Mouse (Mus musculus) testis, adult 2 months (tissue): Measurements from ENCODE around the gene Kirrel2.

ENCODE experiments used
- CTCF ChIP-seq: fragments of 200-500 bp; IDR thresholded peaks from 2 replicates; pipeline ENCODE4 v1.5.1; 2012; ENCODE audit warnings: low read depth, mild to moderate bottlenecking, inconsistent platforms, low read length, moderate library complexity; ENCODE audit not compliant: control insufficient read depth, insufficient read depth, insufficient replicate concordance
- POLR2A ChIP-seq: fragments of 200-500 bp; IDR thresholded peaks from 2 replicates; pipeline ENCODE4 v1.6.1; 2012; ENCODE audit warnings: low read depth, mild to moderate bottlenecking, inconsistent platforms, low read length, moderate library complexity; ENCODE audit not compliant: control insufficient read depth

DNA sequence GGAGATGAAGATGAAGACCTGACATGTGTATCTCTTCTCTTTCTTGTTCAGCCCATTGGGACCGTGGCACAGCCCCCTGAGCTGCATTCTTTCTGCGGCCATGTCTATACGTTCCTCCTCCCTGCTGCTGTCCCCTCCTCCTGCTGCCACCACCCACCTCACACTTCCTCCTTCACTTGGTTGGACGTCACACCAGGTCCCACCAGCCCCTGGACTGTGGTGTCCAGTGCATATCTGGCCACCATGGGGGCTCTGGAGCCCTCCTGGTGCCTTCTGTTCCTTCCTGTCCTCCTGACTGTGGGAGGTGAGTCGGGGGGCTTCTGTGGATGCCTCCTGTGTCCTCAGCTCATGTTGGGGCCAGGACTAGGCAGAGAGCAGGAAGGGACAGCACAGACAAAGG is 43.9 kb downstream of the Kirrel2 start, which contains the start of gene Tyrobp:
- no peak for TF ChIP-seq CTCF
- no peak for TF ChIP-seq POLR2A
